Mouse (Mus musculus) liver, adult 2 months (tissue): ENCODE results near the gene Fam189a2.

Experiments
- CTCF ChIP-seq: fragments of 200-500 bp; IDR thresholded peaks from 2 replicates; pipeline ENCODE4 v1.5.1; 2011; ENCODE audit warnings: low read depth, low read length, control low read depth
- POLR2A ChIP-seq: fragments of 200-500 bp; IDR thresholded peaks from 2 replicates; pipeline ENCODE4 v1.6.1; 2011; ENCODE audit warnings: low read length, control low read depth; ENCODE audit not compliant: insufficient read depth; ENCODE audit errors: extremely low read depth

DNA sequence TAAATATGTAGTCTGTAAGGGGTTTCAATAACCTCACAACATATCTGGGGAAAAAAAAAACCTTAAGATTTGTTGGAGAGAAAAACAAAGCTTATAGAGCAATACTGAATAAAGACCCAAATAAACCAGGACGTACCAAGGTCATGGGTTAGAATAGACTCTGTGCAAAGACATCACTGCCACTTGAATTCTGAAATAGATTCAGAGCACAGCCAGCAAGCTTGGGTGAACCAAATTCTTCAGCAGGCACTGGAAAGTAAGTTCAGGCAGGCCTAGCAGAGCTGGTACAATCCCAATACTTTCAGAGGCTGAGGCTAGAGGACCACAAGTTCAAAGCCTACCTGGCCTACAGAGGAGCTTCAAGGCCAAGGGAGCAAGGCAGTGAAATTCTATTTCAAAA lies 6.2 kb downstream of the Fam189a2 start:
- TF ChIP-seq POLR2A (no peak), CTCF (no peak)
